Mouse (Mus musculus) urinary bladder, postnatal 25 days (tissue): Measurements from ENCODE around the gene Bmp2.

Source experiments
- DNase-seq: peaks from one replicate; pipeline ENCODE4 v3.0.0; 2022; ENCODE audit warnings: low spot score

Gene Bmp2

DNA sequence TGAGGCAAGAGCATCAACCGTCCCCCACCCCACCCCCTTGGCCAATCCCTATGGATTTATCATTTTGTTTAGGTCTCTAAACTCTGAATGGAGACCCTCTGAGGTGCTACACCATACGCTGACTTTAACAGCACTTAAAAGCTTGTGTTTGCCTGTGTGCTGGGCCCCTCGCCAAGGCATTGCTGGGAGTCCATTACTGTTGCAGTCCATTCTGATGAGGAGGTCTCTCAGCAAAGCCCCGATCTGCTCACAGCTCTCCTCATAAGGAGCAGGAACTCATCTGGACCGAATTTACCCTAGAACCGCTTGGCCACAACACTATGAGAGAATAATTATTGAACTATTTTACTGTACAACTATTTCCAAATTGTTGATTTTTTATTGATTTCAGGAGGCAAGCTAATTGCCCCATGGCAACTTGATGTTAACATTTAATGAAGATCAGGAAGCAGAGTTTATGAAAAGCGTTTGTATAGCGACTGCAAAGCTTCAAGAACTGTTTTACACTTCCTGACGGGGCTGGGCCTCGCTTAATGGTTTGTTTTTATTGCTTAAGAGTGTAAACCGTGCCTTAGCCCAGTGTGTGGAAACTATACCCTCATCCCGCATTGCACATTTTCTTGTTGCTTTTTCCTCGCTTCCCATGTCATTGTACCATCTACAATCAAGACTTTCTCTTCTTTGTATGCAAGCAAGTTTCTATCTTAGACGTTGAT lies 14.2 kb downstream of the Bmp2 start:
- no peak for DNase-seq

DNA sequence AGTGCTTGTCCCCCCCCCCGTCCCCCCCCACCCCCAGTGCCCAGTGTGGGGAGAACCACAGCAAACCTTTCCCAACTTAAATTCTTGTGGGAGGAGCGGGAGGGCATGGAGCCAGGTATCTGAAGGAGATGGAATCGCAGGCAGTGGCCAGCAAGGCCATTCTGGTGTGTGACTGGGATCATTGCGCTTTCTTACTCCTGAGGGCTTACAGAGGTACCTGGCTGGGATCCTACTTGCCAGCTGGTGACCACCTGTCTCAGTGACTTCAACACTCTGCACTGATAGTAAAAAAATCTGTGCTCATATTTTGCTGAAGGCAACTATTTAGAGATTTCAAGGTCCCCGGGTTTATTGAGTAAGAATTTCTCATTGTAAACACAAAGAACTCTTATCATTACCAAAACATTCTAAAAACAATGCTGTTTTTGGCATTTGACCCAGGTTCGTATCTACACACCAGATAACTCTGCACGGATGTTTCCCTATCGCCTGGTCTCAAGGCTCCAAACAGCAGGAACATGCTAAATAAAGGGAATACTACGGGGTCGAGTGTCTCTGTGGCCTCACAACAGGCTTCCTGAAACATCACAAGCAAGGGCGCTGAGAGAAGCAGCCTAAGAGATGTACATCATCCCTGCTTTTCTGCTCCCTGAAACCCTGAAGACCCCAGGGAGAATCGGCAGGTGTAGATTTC lies 39.8 kb downstream of the Bmp2 start:
- no peak for DNase-seq
